Mouse (Mus musculus): ENCODE data around the gene Sertm1.

The Sertm1 gene

GRCm38 (mm10) chr3:54915643-54916071, at the start of gene Sertm1:
Gene Sertm1, minus strand, starts transcription at chr3:54915887.
- no peak for DNase-seq (ENCODE audit: low spot score in 2 of 2)

- DNase-seq (ENCODE audit: low spot score in 2 of 2) = no peak
Observed at GRCm38 (mm10) chr3:54964948-54965506, 49.3 kb upstream of the Sertm1 start.

- no peak for DNase-seq (ENCODE audit: low spot score in 2 of 2)
Observed at GRCm38 (mm10) chr3:54943067-54943810, 27.6 kb upstream of the Sertm1 start.

GRCm38 (mm10) chr3:54934535-54934934, 18.8 kb upstream of the Sertm1 start:
- no peak for DNase-seq (ENCODE audit: low spot score in 2 of 2)

- no peak for DNase-seq (ENCODE audit: low spot score in 2 of 2)
Observed at GRCm38 (mm10) chr3:54932599-54932998, 16.9 kb upstream of the Sertm1 start.

GRCm38 (mm10) chr3:54920425-54920824, 4.7 kb upstream of the Sertm1 start:
- DNase-seq (ENCODE audit: low spot score in 2 of 2) = no peak

- no peak for DNase-seq (ENCODE audit: low spot score in 2 of 2)
Observed at GRCm38 (mm10) chr3:54914845-54915642, 643 bp downstream of the Sertm1 start.

- no peak for DNase-seq (ENCODE audit: low spot score in 2 of 2)
Observed at GRCm38 (mm10) chr3:54908878-54909277, 6.8 kb downstream of the Sertm1 start.

GRCm38 (mm10) chr3:54897974-54898373, 17.7 kb downstream of the Sertm1 start:
- DNase-seq (ENCODE audit: low spot score in 2 of 2) = no peak

- no peak for DNase-seq (ENCODE audit: low spot score in 2 of 2)
Observed at GRCm38 (mm10) chr3:54894891-54895290, 20.8 kb downstream of the Sertm1 start.

GRCm38 (mm10) chr3:54892218-54892617, 23.5 kb downstream of the Sertm1 start:
- no peak for DNase-seq (ENCODE audit: low spot score in 2 of 2)

GRCm38 (mm10) chr3:54886501-54886900, 29.2 kb downstream of the Sertm1 start:
- no peak for DNase-seq (ENCODE audit: low spot score in 2 of 2)

Measured in spleen, postnatal 4 days (tissue).